Mouse (Mus musculus) limb, embryonic 14.5 days (tissue): ENCODE measurements around the gene Dhx32. TPM values are rescaled to one million over a fixed set of nuclear protein-coding genes. Genes with fewer than 3 reads are reported as not detected.

ENCODE experiments used
- ATAC-seq: fragments of 200-750 bp; cut with Nextera tagmentation; 2 replicates; pipeline ENCODE4 v1.8.0; 2017; ENCODE audit warnings: low read depth, moderate number of reproducible peaks, moderate TSS enrichment; ENCODE audit not compliant: low FRiP score
- DNase-seq: peaks from one replicate; pipeline ENCODE4 v3.0.0-alpha.2; 2015; ENCODE audit warnings: low spot score
- H3K27ac ChIP-seq: fragments of 300-500 bp; sonication (generic); replicated peaks from 2 replicates; pipeline ENCODE4 v1.5.1; 2014; ENCODE audit warnings: low read depth, mild to moderate bottlenecking, low read length, moderate library complexity, mixed read lengths
- H3K27me3 ChIP-seq: fragments of 300-500 bp; sonication (generic); 2 replicates; pipeline ENCODE4 v1.6.1; 2014; ENCODE audit warnings: low read length, mixed read lengths; ENCODE audit not compliant: control insufficient read depth, insufficient read depth
- H3K36me3 ChIP-seq: fragments of 300-500 bp; sonication (generic); 2 replicates; pipeline ENCODE4 v1.6.1; 2014; ENCODE audit warnings: mild to moderate bottlenecking, low read length, moderate library complexity, mixed read lengths; ENCODE audit not compliant: control insufficient read depth, insufficient read depth
- H3K4me1 ChIP-seq: fragments of 300-500 bp; sonication (generic); 2 replicates; pipeline ENCODE4 v1.6.1; 2014; ENCODE audit warnings: antibody characterized with exemption, low read length, mixed read lengths; ENCODE audit not compliant: control insufficient read depth, insufficient read depth
- H3K4me2 ChIP-seq: fragments of 300-500 bp; sonication (generic); replicated peaks from 2 replicates; pipeline ENCODE4 v1.6.1; 2014; ENCODE audit warnings: low read depth, mild to moderate bottlenecking, low read length, moderate library complexity; ENCODE audit not compliant: severe bottlenecking
- H3K4me3 ChIP-seq: fragments of 300-500 bp; sonication (generic); replicated peaks from 2 replicates; pipeline ENCODE4 v1.5.1; 2014; ENCODE audit warnings: low read length
- H3K9ac ChIP-seq: fragments of 300-500 bp; sonication (generic); 2 replicates; pipeline ENCODE4 v1.6.1; 2014; ENCODE audit warnings: mild to moderate bottlenecking, low read depth, low read length, moderate library complexity; ENCODE audit not compliant: severe bottlenecking
- H3K9me3 ChIP-seq: fragments of 300-500 bp; sonication (generic); 2 replicates; pipeline ENCODE4 v1.6.1; 2016; ENCODE audit warnings: low read length; ENCODE audit not compliant: control insufficient read depth
- POLR2A ChIP-seq: fragments of 200-500 bp; IDR thresholded peaks from 2 replicates; pipeline ENCODE4 v1.8.0; 2012; ENCODE audit warnings: inconsistent platforms, mild to moderate bottlenecking, moderate library complexity, borderline replicate concordance; ENCODE audit not compliant: insufficient read depth, insufficient read length; ENCODE audit errors: extremely low read depth
- WGBS: fragments of 180-500 bp; shearing (Covaris S2); extraction: QIAGEN DNeasy Blood & Tissue Kit; methylation state at CpG from one replicate; pipeline ENCODE4 v1.1.7; 2014; 5-methylcytosine and 5-hydroxymethylcytosine counted together
- polyA plus RNA-seq, 2 experiments: library from polyadenylated mRNA; depleted of rRNA in 1 of 2; stranded (reverse) in 1 of 2; unstranded in 1 of 2; fragments of >200 nt; fragmentation: Nextera tagmentation in 1 of 2; extraction: Ambion mirVana in 1 of 2; gene quantifications; 2 replicates each; pipeline versions ENCODE4 v1.2.1 to v1.2.3; 2012 to 2014

Gene Dhx32
- polyA plus RNA-seq, 2 experiments = 15.5 to 21.7 TPM

- WGBS = 90% methylated on average over 6 of the region's 6 CpGs
- H3K9ac ChIP-seq = no peak overlapping the region
- H3K36me3 ChIP-seq = no peaks in the 10 kb centered on the region
- H3K9me3 ChIP-seq = no peaks in the 10 kb centered on the region
- DNase-seq = no peak
- no peak overlapping the region for H3K27ac ChIP-seq
- no peak overlapping the region for H3K4me2 ChIP-seq
- TF ChIP-seq POLR2A = no peak
- peaks cover 7% of the 10 kb centered on the region for H3K4me1 ChIP-seq
- no peaks in the 10 kb centered on the region for H3K27me3 ChIP-seq
- ATAC-seq = no peak
- H3K4me3 ChIP-seq = no peak overlapping the region
These were observed 19.8 kb downstream of the Dhx32 start for GRCm38 (mm10) chr7:133762696-133763095.

- Histone ChIP-seq H3K4me3 (0 out of 2 replicates have a peak overlapping the region, but pooled peaks have one; percentile 0), H3K27ac (no peak overlapping the region)
- 12% methylated on average over 27 of the region's 27 CpGs for WGBS
These were observed 22.7 kb downstream of the Dhx32 start for GRCm38 (mm10) chr7:133759611-133760353.

GRCm38 (mm10) chr7:133758716-133759115, 23.8 kb downstream of the Dhx32 start:
- ATAC-seq = no peak
- Histone ChIP-seq H3K4me1 (peaks cover 7% of the 10 kb centered on the region), H3K9ac (no peak overlapping the region), H3K4me2 (no peak overlapping the region), H3K27ac (no peak overlapping the region), H3K27me3 (no peaks in the 10 kb centered on the region), H3K9me3 (no peaks in the 10 kb centered on the region), H3K36me3 (no peaks in the 10 kb centered on the region), H3K4me3 (no peak overlapping the region)
- WGBS = 83% methylated on average over 5 of the region's 5 CpGs
- DNase-seq = no peak
- no peak for TF ChIP-seq POLR2A

More at GRCm38 (mm10) chr7:133759611-133760353, 22.7 kb downstream of the Dhx32 start:
- Histone ChIP-seq H3K4me2 (peak overlapping the region; percentile 22; the same call in 1 of the 2 replicates), H3K9ac (peak overlapping the region; percentile 22; the same call in 1 of the 2 replicates), H3K9me3 (no peaks in the 10 kb centered on the region), H3K4me1 (peaks cover 7% of the 10 kb centered on the region), H3K36me3 (no peaks in the 10 kb centered on the region), H3K27me3 (no peaks in the 10 kb centered on the region)
- TF ChIP-seq POLR2A = no peak
- peak; percentile 77; the same call in 1 of the 2 replicates for ATAC-seq
- no peak for DNase-seq

GRCm38 (mm10) chr7:133757961-133758455, 24.5 kb downstream of the Dhx32 start:
- Histone ChIP-seq H3K9ac (no peak overlapping the region), H3K27me3 (no peaks in the 10 kb centered on the region), H3K36me3 (no peaks in the 10 kb centered on the region), H3K4me3 (no peak overlapping the region), H3K4me2 (no peak overlapping the region), H3K4me1 (peaks cover 7% of the 10 kb centered on the region), H3K27ac (no peak overlapping the region), H3K9me3 (no peaks in the 10 kb centered on the region)
- no peak for TF ChIP-seq POLR2A
- 63% methylated on average over 5 of the region's 5 CpGs for WGBS
- ATAC-seq = no peak
- no peak for DNase-seq

- Histone ChIP-seq H3K4me3 (no peak overlapping the region), H3K4me1 (no peaks in the 10 kb centered on the region), H3K9me3 (no peaks in the 10 kb centered on the region), H3K27ac (no peak overlapping the region), H3K27me3 (no peaks in the 10 kb centered on the region), H3K36me3 (no peaks in the 10 kb centered on the region), H3K4me2 (no peak overlapping the region), H3K9ac (no peak overlapping the region)
- ATAC-seq (no peak), DNase-seq (no peak)
- 75% methylated on average over 5 of the region's 5 CpGs for WGBS
- no peak for TF ChIP-seq POLR2A
These were observed 31.4 kb downstream of the Dhx32 start for GRCm38 (mm10) chr7:133751163-133751562.
